Mouse (Mus musculus): Measurements from ENCODE around the gene Cnnm3.

DNA sequence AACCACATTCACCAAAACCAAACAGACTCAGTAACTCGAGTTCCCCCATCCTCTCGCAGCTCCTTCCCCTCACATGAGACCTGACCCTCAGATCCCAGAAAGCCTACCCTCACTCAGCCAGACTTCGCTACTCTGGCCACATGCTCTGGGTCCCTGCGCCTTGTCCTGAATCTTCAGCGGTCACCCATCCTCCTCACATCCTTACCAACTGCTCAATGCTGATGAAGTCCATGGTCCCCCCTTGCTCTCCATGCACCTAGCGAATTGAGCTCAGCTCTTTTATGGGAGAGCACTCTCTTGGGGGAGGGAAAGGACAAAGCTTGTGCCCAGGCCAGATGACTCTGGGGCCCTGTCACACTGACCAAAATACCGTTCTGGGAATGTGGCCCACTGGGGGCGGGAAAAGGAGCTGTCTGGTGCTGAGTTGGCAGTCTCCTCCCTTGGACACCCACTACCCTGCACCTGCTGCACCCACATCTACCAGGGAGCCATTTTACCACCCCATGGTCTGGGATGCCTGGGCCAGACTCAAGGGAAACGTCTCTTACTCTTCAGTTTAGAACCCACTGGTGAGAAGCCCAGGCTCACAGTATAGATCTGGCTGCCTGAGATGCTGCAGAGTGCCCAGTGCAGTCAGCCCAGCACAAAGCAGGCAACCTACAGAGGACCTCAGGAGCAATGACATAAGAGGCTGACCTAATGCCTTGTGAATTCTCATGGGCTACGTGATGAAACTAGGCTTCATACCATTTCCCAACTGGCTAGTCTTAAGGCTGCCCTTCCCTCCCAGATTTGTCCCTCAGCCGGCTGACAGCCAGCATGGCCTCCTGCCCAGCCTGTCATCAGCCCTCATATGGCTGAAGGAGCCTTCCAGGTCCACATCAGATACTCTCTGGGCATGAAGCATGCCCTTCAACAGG is 24.1 kb downstream of the Cnnm3 start:
- TF ChIP-seq POLR2A (IDR thresholded peaks at IDR 0.05; ENCODE audit: borderline replicate concordance, extremely low read depth, low read depth, low read length) (no peak), CTCF (IDR thresholded peaks at IDR 0.05; ENCODE audit: insufficient read depth, low read length) (no peak)
